In the genomic region with DNA sequence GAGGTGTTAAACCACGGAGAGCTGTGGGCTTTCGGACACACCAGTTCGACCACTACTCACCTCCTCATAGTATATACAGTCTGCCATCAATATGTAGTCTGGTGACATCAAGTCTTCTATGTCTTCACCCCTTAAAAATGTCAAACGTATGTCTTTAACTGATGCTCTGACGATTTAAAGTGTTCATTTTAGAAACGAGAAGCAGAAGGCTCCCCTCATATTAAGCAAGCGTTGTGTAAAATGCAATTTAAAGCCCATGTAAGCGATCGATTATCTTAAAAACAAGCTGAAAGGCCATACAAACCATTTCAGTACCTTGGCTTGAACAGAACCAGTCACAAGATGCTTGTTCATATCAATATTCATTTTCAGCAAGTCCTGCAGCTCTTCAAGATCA, we compare ENCODE assay signal across 8 mouse cellular contexts. TPM values are rescaled to one million over a fixed set of nuclear protein-coding genes. Genes with fewer than 3 reads are reported as not detected.
A peak's percentile ranks its signal among the peaks of the same experiment; 100 is the strongest.
DNase-seq lines count a peak whose midpoint lies in the region; ATAC-seq and TF ChIP-seq lines count a peak whose summit lies in the region.

No protein-coding gene starts in this region.

- peak overlapping the region; percentile 77 for H3K4me2 ChIP-seq in heart, embryonic 13.5 days

- peak overlapping the region; percentile 78 for H3K4me3 ChIP-seq in heart, embryonic 13.5 days
- peak overlapping the region; percentile 60 to 69 for H3K4me3 ChIP-seq in ES-E14 (ENCODE audit: insufficient read depth in 1 of 2, low read depth in 1 of 2, low read length in 2 of 2, poor library complexity in 1 of 2, severe bottlenecking in 1 of 2)
- peak overlapping the region; percentile 82 for H3K4me3 ChIP-seq in midbrain, embryonic 10.5 days

- peaks cover 54% of the 10 kb centered on the region for H3K36me3 ChIP-seq in heart, embryonic 13.5 days
- H3K36me3 ChIP-seq in ES-E14 (ENCODE audit: control insufficient read depth, insufficient read depth, low read length, poor library complexity, severe bottlenecking) = peaks cover 13% of the 10 kb centered on the region; the same call in 1 of the 2 replicates
- peaks cover 61% of the 10 kb centered on the region for H3K36me3 ChIP-seq in midbrain, embryonic 10.5 days

- in situ Hi-C loops in ES-E14 (cut with MboI; ENCODE audit: low sequenced_read_pairs in 2 of 2, unreplicated experiment in 2 of 2) = no loop called here

- no peak for DNase-seq in heart, postnatal 25 days (ENCODE audit: low spot score)
- DNase-seq in ES-E14 (ENCODE audit: low read depth, low spot score) = no peak
- DNase-seq in forelimb bud, embryonic 11.5 days (ENCODE audit: low read depth, low spot score) = peak; percentile 18
- no peak for DNase-seq in midbrain, embryonic 10.5 days (ENCODE audit: low spot score)
- DNase-seq in spleen, adult 18-20 months = no peak
- DNase-seq in cerebellum, adult 11-12 months = no peak
- DNase-seq in layer of hippocampus, adult 18-20 months (ENCODE audit: low spot score in 2 of 2) = no peak

- no peak for ATAC-seq in heart, embryonic 13.5 days (ENCODE audit: extremely low read depth, insufficient number of reproducible peaks, low FRiP score, low TSS enrichment)

- no peaks in the 10 kb centered on the region for H3K9me3 ChIP-seq in heart, embryonic 13.5 days
- H3K9me3 ChIP-seq in ES-E14 (ENCODE audit: control insufficient read depth, insufficient read depth, low read depth, low read length) = no peaks in the 10 kb centered on the region
- no peaks in the 10 kb centered on the region for H3K9me3 ChIP-seq in midbrain, embryonic 10.5 days (replicated peaks)

- peaks cover 31% of the 10 kb centered on the region for H3K4me1 ChIP-seq in heart, embryonic 13.5 days
- peaks cover 0 to 2% of the 10 kb centered on the region in 2 experiments; a peak in 1 of 4 replicates for H3K4me1 ChIP-seq in ES-E14 (ENCODE audit: control insufficient read depth in 2 of 2, insufficient read depth in 2 of 2, low read length in 2 of 2, poor library complexity in 1 of 2)
- peaks cover 20% of the 10 kb centered on the region for H3K4me1 ChIP-seq in midbrain, embryonic 10.5 days

- H3K27ac ChIP-seq in heart, embryonic 13.5 days (replicated peaks) = peak overlapping the region; percentile 74
- H3K27ac ChIP-seq in ES-E14 (ENCODE audit: insufficient read depth, low read depth, low read length, poor library complexity, severe bottlenecking) = no peak overlapping the region
- peak overlapping the region; percentile 95 for H3K27ac ChIP-seq in midbrain, embryonic 10.5 days (replicated peaks)

- intact Hi-C loops in heart, postnatal 25 days (cut with DNase I) = loop anchor here (5.0 kb wide), 2 partner anchors 115 to 225 kb away; a partner anchor contains a TSS

- no peaks in the 10 kb centered on the region for H3K27me3 ChIP-seq in heart, embryonic 13.5 days (replicated peaks)
- no peaks in the 10 kb centered on the region for H3K27me3 ChIP-seq in midbrain, embryonic 10.5 days (ENCODE audit: low read depth, poor library complexity, severe bottlenecking)

- peak overlapping the region; percentile 91 for H3K9ac ChIP-seq in heart, embryonic 13.5 days
- peak overlapping the region; percentile 87 for H3K9ac ChIP-seq in ES-E14 (ENCODE audit: insufficient read depth, low read depth, low read length, poor library complexity, severe bottlenecking)

- WGBS in heart, embryonic 13.5 days = 30% methylated on average over 9 of the region's 9 CpGs
- WGBS in midbrain, embryonic 10.5 days = 43% methylated on average over 9 of the region's 9 CpGs

TF ChIP-seq in ES-E14, 5 proteins besides CTCF, POLR2A, EP300 and RAD21:
- TF ChIP-seq MAFK (IDR thresholded peaks at IDR 0.05; ENCODE audit: insufficient read depth, low read depth, low read length) (no peak), ZC3H11A (IDR thresholded peaks at IDR 0.05; ENCODE audit: borderline replicate concordance, low read depth, low read length) (no peak), CHD2 (IDR thresholded peaks at IDR 0.05; ENCODE audit: low read depth, low read length) (no peak), HCFC1 (IDR thresholded peaks at IDR 0.05; ENCODE audit: borderline replicate concordance, insufficient read depth, low read length) (no peak), ZNF384 (IDR thresholded peaks at IDR 0.05; ENCODE audit: low read depth, low read length) (no peak)

RNA-seq across cellular contexts. Expression of a gene that starts 0.6 kb away (rescaled TPM):
- polyA plus RNA-seq in heart, embryonic 13.5 days (2015; fragmentation: Nextera tagmentation; extraction: Ambion mirVana) = 16.3 and 19.6 TPM in 2 replicates
- total RNA-seq in heart, postnatal 25 days (2021) = 1 to 10 TPM; 3.4 to 4.1 TPM
- total RNA-seq in ES-E14 (2012; rRNA removed) = 6.9 and 7.5 TPM in 2 replicates
- polyA plus RNA-seq in midbrain, embryonic 10.5 days (2016; fragmentation: Nextera tagmentation; extraction: Ambion mirVana) = 20.1 and 21.4 TPM in 2 replicates
- total RNA-seq in layer of hippocampus, adult 18-20 months (2021) = 10 to 100 TPM; 20.2 to 20.8 TPM
